9 mouse cellular contexts compared by ENCODE assay signal in the genomic region with DNA sequence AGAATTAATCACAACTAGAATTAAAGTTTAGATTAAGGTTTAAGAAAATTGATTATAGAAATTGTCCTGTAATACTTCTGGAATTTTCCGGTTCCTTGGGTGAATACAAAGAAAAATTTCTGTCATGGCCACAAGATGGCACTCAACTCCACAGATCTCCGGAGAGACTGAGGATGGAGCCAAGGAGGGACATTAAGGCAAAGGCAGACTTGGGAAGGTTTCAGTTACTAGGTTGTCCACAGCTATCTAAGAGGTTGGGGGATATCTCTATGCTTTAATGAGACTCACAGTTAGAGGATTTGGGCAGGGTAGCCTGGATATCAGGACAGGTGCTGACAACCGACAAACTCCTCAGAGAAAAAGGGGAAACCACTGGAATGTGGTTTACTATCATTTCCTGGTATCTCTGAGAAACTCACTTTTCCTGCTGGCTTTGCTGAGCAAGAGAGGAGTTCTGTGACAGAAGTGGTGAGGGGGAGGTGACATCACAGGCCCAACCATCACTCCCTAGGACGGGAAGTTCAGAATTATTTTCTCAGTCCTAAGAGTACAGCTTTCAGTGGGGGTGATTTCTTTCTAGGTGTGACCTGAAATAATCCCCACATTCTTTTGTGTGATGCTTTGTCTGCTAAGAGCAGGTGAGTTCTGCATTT. TPM values are rescaled to one million over a fixed set of nuclear protein-coding genes. Genes with fewer than 3 reads are reported as not detected.
A peak's percentile ranks its signal among the peaks of the same experiment; 100 is the strongest.
DNase-seq lines count a peak whose midpoint lies in the region; TF ChIP-seq lines count a peak whose summit lies in the region.
"Had no signal": no experiment of that assay in that cellular context is flagged by ENCODE, and none has a peak within 500 bp of the region (broad histone marks: within the 10 kb centered on the region; RNA-seq: fewer than 3 reads in every experiment).

No protein-coding gene starts in this region.

- no peak overlapping the region for H3K9ac ChIP-seq in liver, adult 2 months (ENCODE audit: low read depth, low read length)

- 46% methylated on average over 4 of the region's 4 CpGs for WGBS in liver, adult 2 months

- H3K36me3 ChIP-seq in liver, adult 2 months (ENCODE audit: control insufficient read depth, insufficient read depth, low read length) = no peaks in the 10 kb centered on the region

- H3K4me3 ChIP-seq in gastrocnemius, adult 2 months = no peak overlapping the region
- no peak overlapping the region for H3K4me3 ChIP-seq in liver, adult 2 months (ENCODE audit: insufficient read depth, low read depth, low read length)

- no peak for TF ChIP-seq POLR2A in liver, adult 2 months (IDR thresholded peaks at IDR 0.05; ENCODE audit: extremely low read depth, insufficient read depth, low read length)

- intact Hi-C loops in gastrocnemius, adult 2 months (cut with DNase I) = no loop called here

- H3K79me2 ChIP-seq in liver, adult 2 months (ENCODE audit: control insufficient read depth, insufficient read depth, low read length) = no peaks in the 10 kb centered on the region

- H3K4me1 ChIP-seq in liver, adult 2 months (ENCODE audit: control insufficient read depth, insufficient read depth, low read length) = no peaks in the 10 kb centered on the region

- H3K27ac ChIP-seq in gastrocnemius, adult 2 months = no peak overlapping the region
- no peak overlapping the region for H3K27ac ChIP-seq in liver, adult 2 months (replicated peaks; ENCODE audit: insufficient read depth, low read depth, low read length)

- DNase-seq in gastrocnemius, adult 2 months = no peak
- DNase-seq in gastrocnemius, postnatal 25 days = no peak
- peak; percentile 46 for DNase-seq in thymus, postnatal 0 days (ENCODE audit: low spot score)
- DNase-seq in thymus, adult 18-20 months = no peak
- peak; percentile 15 for DNase-seq in liver, adult 2 months (ENCODE audit: extremely low read depth, low read depth, low spot score)
- DNase-seq in urinary bladder, postnatal 36 days (ENCODE audit: low spot score in 2 of 2) = no peak
- DNase-seq in yolk sac, embryonic 10.5 days (ENCODE audit: low spot score) = no peak
- no peak for DNase-seq in urinary bladder, postnatal 14 days (ENCODE audit: low spot score)

- peak; percentile 33; the same call in 1 of the 2 replicates for TF ChIP-seq CTCF in gastrocnemius, adult 2 months (IDR thresholded peaks at IDR 0.05)
- TF ChIP-seq CTCF in liver, adult 2 months (IDR thresholded peaks at IDR 0.05; ENCODE audit: low read depth, low read length) = peak; percentile 23; the same call in 1 of the 2 replicates

- no peaks in the 10 kb centered on the region for H3K27me3 ChIP-seq in liver, adult 2 months (ENCODE audit: control insufficient read depth, insufficient read depth, low read length)

RNA-seq across cellular contexts. Expression of a gene that starts 56.0 kb away (rescaled TPM):
- not detected for total RNA-seq in gastrocnemius, adult 2 months (2021)
- not detected for total RNA-seq in gastrocnemius, postnatal 25 days (2021)
- 0.17 and 0.20 TPM in 2 replicates for polyA plus RNA-seq in thymus, postnatal 0 days (2015; fragmentation: Nextera tagmentation; extraction: Ambion mirVana)
- 8.5 and 43.8 TPM in 2 replicates for total RNA-seq in liver, adult 2 months (2014; rRNA removed)
- 0.22 and 0.25 TPM in 2 replicates for polyA plus RNA-seq in liver, adult 2 months (2012; rRNA removed)
- polyA plus RNA-seq: heart, embryonic 16.5 days had no signal

Comparison
In these comparisons a context has a peak if more than half of its experiments do, and no peak if none do; other contexts are left out.
1. DNase-seq: peak in thymus, postnatal 0 days (single experiment) and liver, adult 2 months (single experiment); none in gastrocnemius, adult 2 months (single experiment), gastrocnemius, postnatal 25 days (single experiment), thymus, adult 18-20 months (0 of 2), urinary bladder, postnatal 36 days (0 of 2), yolk sac, embryonic 10.5 days (single experiment) and urinary bladder, postnatal 14 days (single experiment).